Mouse (Mus musculus) midbrain, embryonic 13.5 days (tissue): Measurements from ENCODE around the gene Ift46. TPM values are rescaled to one million over a fixed set of nuclear protein-coding genes. Genes with fewer than 3 reads are reported as not detected.

Experiments
- ATAC-seq: fragments of 200-750 bp; cut with Nextera tagmentation; 2 replicates; pipeline ENCODE4 v1.8.0; 2017; ENCODE audit warnings: mild to moderate bottlenecking, moderate TSS enrichment, moderate library complexity
- H3K27ac ChIP-seq: fragments of 300-500 bp; sonication (generic); 2 replicates; pipeline ENCODE4 v1.5.1; 2015; ENCODE audit warnings: inconsistent platforms, mild to moderate bottlenecking, moderate library complexity
- H3K27me3 ChIP-seq: fragments of 300-500 bp; sonication (generic); 2 replicates; pipeline ENCODE4 v1.6.1; 2015; ENCODE audit warnings: mild to moderate bottlenecking, inconsistent platforms
- H3K36me3 ChIP-seq: fragments of 300-500 bp; sonication (generic); 2 replicates; pipeline ENCODE4 v1.6.1; 2015; ENCODE audit warnings: mild to moderate bottlenecking, inconsistent platforms
- H3K4me1 ChIP-seq: fragments of 300-500 bp; sonication (generic); replicated peaks from 2 replicates; pipeline ENCODE4 v1.6.1; 2015; ENCODE audit warnings: inconsistent platforms
- H3K4me2 ChIP-seq: fragments of 300-500 bp; sonication (generic); replicated peaks from 2 replicates; pipeline ENCODE4 v1.6.1; 2015; ENCODE audit warnings: moderate library complexity, mild to moderate bottlenecking, inconsistent platforms
- H3K4me3 ChIP-seq: fragments of 300-500 bp; sonication (generic); replicated peaks from 2 replicates; pipeline ENCODE4 v1.5.1; 2015; ENCODE audit warnings: mild to moderate bottlenecking, inconsistent platforms
- H3K9ac ChIP-seq: fragments of 300-500 bp; sonication (generic); replicated peaks from 2 replicates; pipeline ENCODE4 v1.6.1; 2015; ENCODE audit warnings: mild to moderate bottlenecking, inconsistent platforms
- H3K9me3 ChIP-seq: fragments of 300-500 bp; sonication (generic); 2 replicates; pipeline ENCODE4 v1.6.1; 2016; ENCODE audit warnings: mild to moderate bottlenecking, inconsistent platforms
- WGBS: fragments of 180-500 bp; shearing (Covaris S2); methylation state at CpG from one replicate; pipeline ENCODE4 v1.1.7; 2015; 5-methylcytosine and 5-hydroxymethylcytosine counted together
- polyA plus RNA-seq: library from polyadenylated mRNA; unstranded; fragments of >200 nt; fragmentation: Nextera tagmentation; extraction: Ambion mirVana; gene quantifications from 2 replicates; pipeline ENCODE4 v1.2.1, GENCODE M21; 2015

The Ift46 gene
- polyA plus RNA-seq, 1 experiment from 2014 or later: 183 TPM

- Histone ChIP-seq H3K4me3 (no peak overlapping the region), H3K36me3 (peaks cover 99% of the 10 kb centered on the region), H3K4me2 (no peak overlapping the region), H3K27me3 (no peaks in the 10 kb centered on the region), H3K9me3 (no peaks in the 10 kb centered on the region), H3K4me1 (no peaks in the 10 kb centered on the region), H3K27ac (no peak overlapping the region), H3K9ac (no peak overlapping the region)
- no peak for ATAC-seq
- 91% methylated on average over 15 of the region's 15 CpGs for WGBS
Observed at GRCm38 (mm10) chr9:44819920-44820827, 52.5 kb downstream of the Ift46 start.

GRCm38 (mm10) chr9:44826660-44827059, 59.0 kb downstream of the Ift46 start:
- Histone ChIP-seq H3K9ac (no peak overlapping the region), H3K4me2 (no peak overlapping the region), H3K36me3 (peaks cover 96% of the 10 kb centered on the region), H3K9me3 (no peaks in the 10 kb centered on the region), H3K4me3 (no peak overlapping the region), H3K27ac (no peak overlapping the region), H3K4me1 (no peaks in the 10 kb centered on the region), H3K27me3 (no peaks in the 10 kb centered on the region)
- WGBS: 92% methylated on average over 7 of the region's 7 CpGs
- ATAC-seq: no peak

GRCm38 (mm10) chr9:44828944-44829343, 61.2 kb downstream of the Ift46 start:
- no peak for ATAC-seq
- Histone ChIP-seq H3K9me3 (no peaks in the 10 kb centered on the region), H3K4me1 (no peaks in the 10 kb centered on the region), H3K9ac (no peak overlapping the region), H3K27me3 (no peaks in the 10 kb centered on the region), H3K36me3 (peaks cover 95% of the 10 kb centered on the region), H3K4me3 (no peak overlapping the region), H3K4me2 (no peak overlapping the region), H3K27ac (no peak overlapping the region)
- WGBS: 94% methylated on average over 11 of the region's 11 CpGs

- H3K9me3 ChIP-seq: no peaks in the 10 kb centered on the region
- H3K4me2 ChIP-seq: no peak overlapping the region
- WGBS: 91% methylated on average over 2 of the region's 2 CpGs
- no peaks in the 10 kb centered on the region for H3K4me1 ChIP-seq
- no peaks in the 10 kb centered on the region for H3K27me3 ChIP-seq
- peaks cover 96% of the 10 kb centered on the region for H3K36me3 ChIP-seq
- ATAC-seq: no peak
- H3K27ac ChIP-seq: no peak overlapping the region
- H3K9ac ChIP-seq: no peak overlapping the region
- H3K4me3 ChIP-seq: no peak overlapping the region
Observed at GRCm38 (mm10) chr9:44830506-44830905, 62.8 kb downstream of the Ift46 start.

- H3K4me2 ChIP-seq: no peak overlapping the region
- H3K27ac ChIP-seq: no peak overlapping the region
- peaks cover 94% of the 10 kb centered on the region for H3K36me3 ChIP-seq
- no peak overlapping the region for H3K4me3 ChIP-seq
- H3K4me1 ChIP-seq: no peaks in the 10 kb centered on the region
- H3K27me3 ChIP-seq: no peaks in the 10 kb centered on the region
- WGBS: 90% methylated on average over 4 of the region's 4 CpGs
- H3K9me3 ChIP-seq: no peaks in the 10 kb centered on the region
- no peak overlapping the region for H3K9ac ChIP-seq
- ATAC-seq: no peak
Observed at GRCm38 (mm10) chr9:44832356-44832755, 64.6 kb downstream of the Ift46 start.

GRCm38 (mm10) chr9:44836439-44836838, 68.7 kb downstream of the Ift46 start:
- WGBS: 48% methylated on average over 7 of the region's 7 CpGs
- peaks cover 90% of the 10 kb centered on the region for H3K36me3 ChIP-seq
- H3K27ac ChIP-seq: no peak overlapping the region
- H3K9ac ChIP-seq: no peak overlapping the region
- ATAC-seq: no peak; the same call in 1 of the 2 replicates
- H3K4me2 ChIP-seq: no peak overlapping the region
- H3K9me3 ChIP-seq: no peaks in the 10 kb centered on the region
- no peak overlapping the region for H3K4me3 ChIP-seq
- H3K27me3 ChIP-seq: no peaks in the 10 kb centered on the region
- H3K4me1 ChIP-seq: no peaks in the 10 kb centered on the region

GRCm38 (mm10) chr9:44841241-44841640, 73.5 kb downstream of the Ift46 start:
- ATAC-seq: no peak
- Histone ChIP-seq H3K27me3 (no peaks in the 10 kb centered on the region), H3K36me3 (peaks cover 90% of the 10 kb centered on the region), H3K4me2 (no peak overlapping the region), H3K4me1 (no peaks in the 10 kb centered on the region), H3K9me3 (no peaks in the 10 kb centered on the region), H3K9ac (no peak overlapping the region), H3K27ac (no peak overlapping the region), H3K4me3 (no peak overlapping the region)
- WGBS: 91% methylated on average over 10 of the region's 10 CpGs

Other genes starting within 250 kb of the Ift46 start
- gene Cxcr5, start 206.0 kb upstream of the Ift46 start, polyA plus RNA-seq: not detected in 2 replicates
- gene Ddx6, start 163.0 kb upstream of the Ift46 start, polyA plus RNA-seq: 27.5 and 28.1 TPM in 2 replicates
- gene Treh, start 94.7 kb upstream of the Ift46 start, polyA plus RNA-seq: not detected in 2 replicates
- gene Phldb1, start 32.7 kb upstream of the Ift46 start, polyA plus RNA-seq: 47.9 and 55.5 TPM in 2 replicates
- gene Arcn1, start 63 bp upstream of the Ift46 start, polyA plus RNA-seq: 142 and 145 TPM in 2 replicates
- gene Tmem25, start 31.4 kb downstream of the Ift46 start, polyA plus RNA-seq: 8.7 and 9.2 TPM in 2 replicates
- not detected in 2 replicates for gene Ttc36, start 35.2 kb downstream of the Ift46 start, polyA plus RNA-seq
- 21.4 and 24.7 TPM in 2 replicates for gene Kmt2a, start 113.4 kb downstream of the Ift46 start, polyA plus RNA-seq
- gene Atp5l, start 152.8 kb downstream of the Ift46 start, polyA plus RNA-seq: 725 and 775 TPM in 2 replicates
- gene Ube4a, start 197.7 kb downstream of the Ift46 start, polyA plus RNA-seq: 36.9 and 39.5 TPM in 2 replicates
- not detected in 2 replicates for gene Cd3g, start 212.5 kb downstream of the Ift46 start, polyA plus RNA-seq
- gene Cd3d, start 213.9 kb downstream of the Ift46 start, polyA plus RNA-seq: not detected in 2 replicates
- not detected in 2 replicates for gene Cd3e, start 241.7 kb downstream of the Ift46 start, polyA plus RNA-seq